Mouse (Mus musculus) lung, postnatal 0 days (tissue): ENCODE results near the gene Polr1b. TPM values are rescaled to one million over a fixed set of nuclear protein-coding genes. Genes with fewer than 3 reads are reported as not detected.

Experiments used
- ATAC-seq: fragments of 200-750 bp; cut with Nextera tagmentation; 2 replicates; pipeline ENCODE4 v1.8.0; 2017; ENCODE audit warnings: moderate library complexity
- DNase-seq: peaks from one replicate; pipeline ENCODE4 v3.0.0-alpha.2; 2016; ENCODE audit warnings: low spot score
- H3K27ac ChIP-seq: fragments of 300-500 bp; sonication (generic); 2 replicates; pipeline ENCODE4 v1.5.1; 2014; ENCODE audit warnings: antibody characterized with exemption, mild to moderate bottlenecking, low read length, mixed read lengths
- H3K27me3 ChIP-seq: fragments of 300-500 bp; sonication (generic); replicated peaks from 2 replicates; pipeline ENCODE4 v1.6.1; 2014; ENCODE audit warnings: low read length, mixed read lengths; ENCODE audit not compliant: insufficient read depth
- H3K36me3 ChIP-seq: fragments of 300-500 bp; sonication (generic); 2 replicates; pipeline ENCODE4 v1.6.1; 2014; ENCODE audit warnings: low read length, mixed read lengths; ENCODE audit not compliant: insufficient read depth
- H3K4me1 ChIP-seq: fragments of 300-500 bp; sonication (generic); 2 replicates; pipeline ENCODE4 v1.6.1; 2014; ENCODE audit warnings: antibody characterized with exemption, low read depth, low read length, mixed read lengths; ENCODE audit not compliant: insufficient read depth
- H3K4me2 ChIP-seq: fragments of 300-500 bp; sonication (generic); replicated peaks from 2 replicates; pipeline ENCODE4 v1.6.1; 2014; ENCODE audit warnings: low read depth, mild to moderate bottlenecking, low read length, moderate library complexity, mixed read lengths
- H3K4me3 ChIP-seq: fragments of 300-500 bp; sonication (generic); 2 replicates; pipeline ENCODE4 v1.5.1; 2014; ENCODE audit warnings: low read depth, low read length
- H3K9ac ChIP-seq: fragments of 300-500 bp; sonication (generic); replicated peaks from 2 replicates; pipeline ENCODE4 v1.6.1; 2014; ENCODE audit warnings: low read depth, mild to moderate bottlenecking
- H3K9me3 ChIP-seq: fragments of 300-500 bp; sonication (generic); 2 replicates; pipeline ENCODE4 v1.6.1; 2016; ENCODE audit warnings: low read length, mixed read lengths
- CTCF ChIP-seq: IDR thresholded peaks from 2 replicates; pipeline ENCODE4 v1.5.1; 2016; ENCODE audit warnings: antibody characterized with exemption, mild to moderate bottlenecking
- EP300 ChIP-seq: IDR thresholded peaks from 2 replicates; pipeline ENCODE4 v1.6.1; 2016; ENCODE audit warnings: antibody characterized with exemption, mild to moderate bottlenecking, control low read depth
- WGBS: fragments of 180-500 bp; shearing (Covaris S2); extraction: QIAGEN DNeasy Blood & Tissue Kit; methylation state at CpG from one replicate; pipeline ENCODE4 v1.1.7; 2014; 5-methylcytosine and 5-hydroxymethylcytosine counted together
- polyA plus RNA-seq: library from polyadenylated mRNA; unstranded; fragments of >200 nt; fragmentation: Nextera tagmentation; extraction: Ambion mirVana; gene quantifications from 2 replicates; pipeline ENCODE4 v1.2.1, GENCODE M21; 2015

Gene Polr1b
- 5.5 and 6.7 TPM in 2 replicates for polyA plus RNA-seq

DNA sequence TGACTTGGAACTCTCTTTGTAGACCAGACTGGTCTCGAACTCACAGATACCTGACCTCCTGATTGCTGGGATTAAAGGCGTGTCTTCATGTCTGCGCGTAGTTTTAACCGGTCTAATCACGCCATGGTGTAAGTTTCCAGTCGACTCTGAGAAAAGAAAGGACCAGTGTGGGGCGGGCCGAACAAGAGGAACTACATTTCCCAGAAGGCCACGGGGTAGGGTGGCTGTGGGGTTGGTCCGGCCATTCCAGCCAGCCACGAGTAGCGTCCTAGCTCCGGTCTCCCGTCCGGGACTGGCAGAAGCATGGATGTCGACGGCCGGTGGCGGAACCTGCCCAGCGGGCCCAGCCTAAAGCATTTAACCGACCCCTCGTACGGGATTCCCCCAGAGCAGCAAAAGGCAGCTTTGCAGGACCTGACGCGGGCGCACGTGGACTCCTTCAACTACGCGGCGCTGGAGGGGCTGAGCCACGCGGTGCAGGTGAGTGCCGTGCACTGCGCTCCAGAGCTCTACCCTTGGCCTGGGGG is at the start of gene Polr1b:
Gene Polr1b (plus strand): TSS at position 212 of the 527 bp plus-strand sequence.
- under 1% methylated on average over 35 of the region's 35 CpGs for WGBS
- Histone ChIP-seq H3K9me3 (no peaks in the 10 kb centered on the region), H3K9ac (peak within 1 kb of the TSS; percentile 56)

DNA sequence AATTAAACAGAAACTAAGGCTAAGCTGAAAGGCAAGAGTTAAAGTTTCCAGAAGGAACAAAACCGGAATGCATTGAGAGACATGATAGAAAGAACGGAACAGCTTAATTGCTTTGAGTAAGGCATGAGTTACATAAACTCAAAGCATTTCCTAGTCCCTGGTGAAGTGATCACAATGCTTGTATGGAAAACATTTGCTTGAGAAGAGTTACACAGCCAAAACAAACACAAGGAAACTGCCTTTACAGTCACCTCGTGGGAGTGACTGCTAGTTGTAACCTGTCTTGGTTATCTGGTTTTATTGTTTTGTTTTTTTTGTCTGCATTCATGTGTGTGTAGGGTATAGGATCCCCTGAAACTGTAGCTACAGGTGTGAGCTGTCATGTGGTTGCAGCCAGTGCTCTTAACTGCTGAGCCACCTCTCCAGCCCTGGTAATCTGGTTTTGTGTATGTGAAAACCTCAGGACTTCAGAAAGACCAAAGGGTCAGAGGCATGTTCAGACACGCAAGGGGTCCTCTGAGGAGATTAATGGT is 48.3 kb upstream of the Polr1b start:
- Histone ChIP-seq H3K27me3 (no peaks in the 10 kb centered on the region), H3K4me2 (no peak overlapping the region), H3K4me3 (no peak overlapping the region), H3K4me1 (no peaks in the 10 kb centered on the region), H3K36me3 (no peaks in the 10 kb centered on the region), H3K9me3 (no peaks in the 10 kb centered on the region), H3K27ac (no peak overlapping the region), H3K9ac (no peak overlapping the region)
- ATAC-seq (no peak), DNase-seq (no peak)
- whole genome bisulfite sequencing: 50% methylated on average over 4 of the region's 4 CpGs
- TF ChIP-seq EP300: no peak
- no peak for TF ChIP-seq CTCF

More for the DNA sequence above, at the start of gene Polr1b:
- TF ChIP-seq CTCF: no peak
- Histone ChIP-seq H3K27me3 (no peaks in the 10 kb centered on the region), H3K36me3 (no peaks in the 10 kb centered on the region), H3K4me3 (peak within 1 kb of the TSS; percentile 80), H3K27ac (0 out of 2 replicates have a peak within 1 kb of the TSS, but pooled peaks have one; percentile 20), H3K4me2 (peak within 1 kb of the TSS; percentile 96), H3K4me1 (0 out of 2 replicates have a peak, but pooled peaks cover 2% of the 10 kb centered on the region)
- peak; percentile 100 for ATAC-seq
- DNase-seq: peak; percentile 98

DNA sequence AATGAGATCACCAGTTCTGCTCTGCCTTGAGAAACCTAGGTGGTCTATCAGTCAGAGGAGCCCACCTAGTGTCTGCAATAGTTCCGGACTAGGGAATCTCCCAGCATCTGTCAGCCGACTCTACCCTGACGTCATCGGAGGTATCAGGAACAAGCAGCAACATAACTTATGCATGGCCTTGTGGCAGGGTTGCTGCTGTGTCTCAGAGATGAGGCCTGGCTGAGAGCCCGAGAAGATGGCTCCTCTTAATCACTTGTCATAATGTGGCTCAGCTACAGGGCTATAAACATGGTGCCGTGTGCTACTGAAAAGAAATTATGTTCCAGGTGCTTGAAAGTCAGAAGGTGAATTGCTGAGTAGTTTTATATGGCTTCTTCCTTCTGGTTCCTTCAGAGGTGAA is 45.1 kb upstream of the Polr1b start:
- ATAC-seq (no peak), DNase-seq (no peak)
- H3K9me3 ChIP-seq: no peaks in the 10 kb centered on the region
- H3K4me3 ChIP-seq: no peak overlapping the region
- no peak overlapping the region for H3K27ac ChIP-seq
- TF ChIP-seq EP300 (no peak), CTCF (no peak)
- H3K27me3 ChIP-seq: no peaks in the 10 kb centered on the region
- no peak overlapping the region for H3K4me2 ChIP-seq
- H3K9ac ChIP-seq: no peak overlapping the region
- no peaks in the 10 kb centered on the region for H3K36me3 ChIP-seq
- no peaks in the 10 kb centered on the region for H3K4me1 ChIP-seq
- WGBS: 76% methylated on average over 6 of the region's 6 CpGs

DNA sequence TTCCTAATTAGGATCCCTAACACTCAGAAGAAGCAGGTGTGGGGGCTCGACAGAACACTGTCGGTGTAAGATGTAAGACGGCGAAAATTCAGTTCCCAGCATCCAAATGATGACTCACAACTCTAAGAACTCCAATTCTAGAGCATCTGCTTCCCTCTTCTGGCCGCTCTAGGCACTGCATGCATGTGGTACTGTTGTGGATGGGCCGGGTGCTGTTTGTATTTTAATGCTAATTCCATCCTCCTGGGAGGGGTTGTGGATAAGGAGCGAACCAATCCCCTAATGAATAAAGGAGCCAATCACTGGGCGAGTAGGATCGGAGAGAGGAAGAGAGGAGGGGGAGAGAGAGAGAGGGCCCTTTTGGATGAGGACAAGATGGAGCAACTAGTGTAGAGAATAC is 44.2 kb upstream of the Polr1b start:
- ATAC-seq: no peak
- H3K4me2 ChIP-seq: no peak overlapping the region
- no peaks in the 10 kb centered on the region for H3K36me3 ChIP-seq
- H3K9ac ChIP-seq: no peak overlapping the region
- no peaks in the 10 kb centered on the region for H3K27me3 ChIP-seq
- H3K4me1 ChIP-seq: no peaks in the 10 kb centered on the region
- WGBS: 43% methylated on average over 9 of the region's 9 CpGs
- H3K9me3 ChIP-seq: no peaks in the 10 kb centered on the region
- H3K4me3 ChIP-seq: no peak overlapping the region
- H3K27ac ChIP-seq: no peak overlapping the region
- DNase-seq: no peak
- TF ChIP-seq EP300: no peak
- peak; percentile 67 for TF ChIP-seq CTCF

DNA sequence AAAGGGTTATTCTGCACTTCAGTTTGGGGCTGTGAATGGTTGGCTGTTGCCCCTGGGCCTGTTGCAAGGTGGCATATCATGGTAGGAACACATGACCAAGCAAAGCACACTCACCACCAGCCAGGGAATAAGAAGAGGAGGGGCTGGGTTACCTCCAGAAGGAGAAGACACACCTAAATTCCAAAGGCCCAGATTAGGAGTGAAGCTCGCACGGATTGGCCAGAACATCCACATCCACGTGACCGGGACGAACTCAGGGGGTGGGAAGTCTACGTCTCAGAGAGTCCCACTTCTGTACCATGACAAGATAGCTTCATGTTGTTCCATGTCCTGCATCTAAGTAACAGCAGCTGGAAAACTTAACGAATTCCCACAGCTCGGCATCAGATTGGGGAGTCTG is 43.5 kb upstream of the Polr1b start:
- WGBS: 94% methylated on average over 8 of the region's 8 CpGs
- no peak for TF ChIP-seq CTCF
- TF ChIP-seq EP300: no peak
- Histone ChIP-seq H3K27me3 (no peaks in the 10 kb centered on the region), H3K27ac (no peak overlapping the region), H3K9ac (no peak overlapping the region), H3K9me3 (no peaks in the 10 kb centered on the region), H3K36me3 (no peaks in the 10 kb centered on the region), H3K4me3 (no peak overlapping the region), H3K4me2 (no peak overlapping the region), H3K4me1 (no peaks in the 10 kb centered on the region)
- ATAC-seq (no peak), DNase-seq (no peak)

DNA sequence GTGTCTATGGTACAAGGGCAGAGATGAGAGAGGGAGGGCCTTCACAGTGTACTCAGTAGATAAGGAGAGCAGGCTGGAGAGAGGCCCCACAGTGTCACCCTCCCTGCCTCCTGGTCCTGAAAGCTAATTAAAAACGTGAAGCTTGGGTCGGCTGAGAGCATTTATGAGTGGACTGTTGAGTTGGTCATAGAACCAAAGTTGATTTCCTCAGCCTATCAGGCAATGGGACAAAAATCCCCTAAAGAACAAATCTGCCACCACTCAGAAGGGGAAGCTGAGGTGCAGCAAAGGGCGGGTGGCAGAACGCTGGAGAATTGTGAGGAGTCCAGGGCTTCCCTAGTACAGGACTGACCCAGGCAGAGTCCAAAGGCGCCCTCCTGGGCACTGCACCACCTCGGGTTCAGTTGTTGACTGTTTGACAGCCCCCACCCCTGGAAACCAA is 42.9 kb upstream of the Polr1b start:
- Histone ChIP-seq H3K9ac (no peak overlapping the region), H3K4me2 (no peak overlapping the region), H3K4me1 (no peaks in the 10 kb centered on the region), H3K4me3 (no peak overlapping the region), H3K27ac (no peak overlapping the region), H3K27me3 (no peaks in the 10 kb centered on the region), H3K9me3 (no peaks in the 10 kb centered on the region), H3K36me3 (no peaks in the 10 kb centered on the region)
- WGBS: 76% methylated on average over 6 of the region's 6 CpGs
- ATAC-seq: no peak
- DNase-seq: no peak
- TF ChIP-seq CTCF: no peak
- no peak for TF ChIP-seq EP300
